Mouse (Mus musculus) myocyte (in vitro differentiated cells): ENCODE measurements around the gene Rabgap1l.

Experiments
- CEBPB ChIP-seq: IDR thresholded peaks from 2 replicates; pipeline ENCODE4 v1.6.1; 2011; ENCODE audit warnings: mild to moderate bottlenecking, moderate library complexity; ENCODE audit not compliant: poor library complexity, insufficient read depth, severe bottlenecking
- E2F4 ChIP-seq: IDR thresholded peaks from one replicate; pipeline ENCODE4 v1.6.1; 2011; ENCODE audit warnings: mild to moderate bottlenecking, control low read depth, moderate library complexity; ENCODE audit not compliant: insufficient read depth
- MAX ChIP-seq: IDR thresholded peaks from one replicate; pipeline ENCODE4 v1.6.1; 2011; ENCODE audit warnings: low read depth, mild to moderate bottlenecking, control low read depth
- POLR2A ChIP-seq: IDR thresholded peaks from one replicate; pipeline ENCODE4 v1.6.1; 2011; ENCODE audit warnings: low read depth, mild to moderate bottlenecking, control low read depth, moderate library complexity; ENCODE audit not compliant: insufficient read length

DNA sequence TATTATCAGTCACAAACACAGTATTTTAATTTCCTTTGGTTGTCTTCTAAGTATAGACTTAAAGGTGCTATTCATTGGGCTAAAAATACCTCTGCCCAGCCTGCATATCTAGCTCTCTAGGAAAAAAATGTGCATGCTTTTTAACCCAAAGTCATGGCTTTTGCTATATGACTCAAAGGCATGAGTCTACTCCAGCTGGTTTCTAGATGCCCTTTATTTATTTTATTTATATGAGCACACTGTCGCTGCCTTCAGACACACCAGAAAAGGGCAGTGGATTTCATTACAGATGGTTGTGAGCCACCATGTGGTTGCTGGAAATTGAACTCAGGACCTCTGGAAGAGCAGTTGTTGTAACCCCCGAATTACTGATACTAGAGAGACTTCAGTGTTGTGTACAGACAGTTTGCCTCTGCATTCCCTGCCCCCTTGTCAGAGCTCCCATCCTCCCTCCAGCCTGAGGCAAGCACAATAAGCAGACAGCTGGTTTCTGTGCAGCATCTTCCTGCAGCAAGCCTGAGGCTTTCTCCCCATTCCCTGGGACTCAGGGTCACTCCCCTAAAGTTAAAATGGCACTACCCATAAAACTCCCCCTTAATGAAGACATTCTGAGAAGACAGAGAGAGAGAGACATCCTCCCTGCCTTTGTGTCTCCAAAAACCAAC is 137.1 kb downstream of the Rabgap1l start:
- TF ChIP-seq E2F4 (no peak), MAX (no peak), CEBPB (no peak), POLR2A (no peak)
